Mouse (Mus musculus): ENCODE measurements around the gene Adh6a. TPM values are rescaled to one million over a fixed set of nuclear protein-coding genes. Genes with fewer than 3 reads are reported as not detected.

Adh6a gene
- 76.3 and 89.5 TPM in 2 replicates for polyA plus RNA-seq (2012; rRNA removed)

DNA sequence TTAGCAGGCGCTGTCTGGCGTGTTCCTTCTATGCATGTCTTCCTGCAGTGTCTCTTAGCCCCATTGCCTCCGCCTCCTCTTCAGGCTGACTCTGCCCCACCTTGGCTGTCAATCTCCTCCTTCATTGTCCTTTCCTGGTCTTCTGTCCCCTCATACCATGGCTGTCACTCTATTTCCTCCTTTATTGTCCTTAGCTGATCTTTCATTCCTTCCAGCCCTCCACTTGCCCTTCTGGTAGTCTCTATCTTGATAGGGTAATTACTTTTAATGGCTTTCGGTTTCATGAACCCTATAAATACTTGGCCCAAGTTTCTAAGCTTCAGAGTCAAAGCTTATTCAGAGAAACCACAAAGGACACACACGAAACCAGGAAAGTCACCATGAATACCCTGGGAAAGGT, at the start of gene Adh6a:
Adh6a (plus strand) TSS at position 322 of the 400 bp plus-strand sequence.
- H3K4me3 ChIP-seq (ENCODE audit: low read depth, low read length), result no peak within 1 kb of the TSS; the same call in 1 of the 2 replicates
- peaks cover 14% of the 10 kb centered on the region for H3K4me1 ChIP-seq (ENCODE audit: control insufficient read depth, insufficient read depth, insufficient read length, low read length)
- peaks cover 4% of the 10 kb centered on the region for H3K36me3 ChIP-seq (ENCODE audit: control insufficient read depth, insufficient read depth, low read length)
- no peaks in the 10 kb centered on the region for H3K27me3 ChIP-seq (ENCODE audit: control insufficient read depth, insufficient read depth, low read length)
- TF ChIP-seq POLR2A (IDR thresholded peaks at IDR 0.05; ENCODE audit: low read depth, low read length), result no peak
- TF ChIP-seq CTCF (IDR thresholded peaks at IDR 0.05; ENCODE audit: extremely low read depth, insufficient read length, insufficient replicate concordance, low read depth, low read length), result no peak
- peak within 1 kb of the TSS; percentile 90 for H3K27ac ChIP-seq (ENCODE audit: insufficient read depth, low read depth, low read length)
- WGBS, result 27% methylated on average over 5 of the region's 5 CpGs

DNA sequence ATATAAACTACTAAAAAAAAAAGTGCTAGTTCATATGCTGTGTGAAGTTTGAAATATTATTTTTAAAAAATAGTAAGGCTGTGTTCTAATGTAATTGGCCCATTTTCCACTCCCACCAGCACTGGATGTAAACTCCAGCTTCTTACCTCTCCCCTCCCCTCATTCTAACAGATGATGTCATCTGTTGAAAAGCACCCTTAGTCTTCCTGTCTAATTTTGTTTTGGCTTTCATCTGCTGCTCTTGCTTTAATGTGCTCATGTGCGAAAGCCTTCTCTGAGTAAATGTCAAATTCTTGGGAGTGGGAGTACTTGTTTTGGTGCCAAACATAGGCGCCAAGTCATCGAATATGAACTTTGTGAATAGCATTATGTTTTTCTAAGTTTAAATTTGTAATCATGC, 48.4 kb upstream of the Adh6a start:
- TF ChIP-seq CTCF (IDR thresholded peaks at IDR 0.05; ENCODE audit: extremely low read depth, insufficient read length, insufficient replicate concordance, low read depth, low read length) (no peak), POLR2A (IDR thresholded peaks at IDR 0.05; ENCODE audit: low read depth, low read length) (no peak)
- Histone ChIP-seq H3K36me3 (ENCODE audit: control insufficient read depth, insufficient read depth, low read length) (no peaks in the 10 kb centered on the region), H3K4me1 (ENCODE audit: control insufficient read depth, insufficient read depth, insufficient read length, low read length) (no peaks in the 10 kb centered on the region), H3K27ac (ENCODE audit: insufficient read depth, low read depth, low read length) (no peak overlapping the region), H3K4me3 (ENCODE audit: low read depth, low read length) (no peak overlapping the region), H3K27me3 (ENCODE audit: control insufficient read depth, insufficient read depth, low read length) (no peaks in the 10 kb centered on the region)
- WGBS, result 88% methylated on average over 3 of the region's 3 CpGs

DNA sequence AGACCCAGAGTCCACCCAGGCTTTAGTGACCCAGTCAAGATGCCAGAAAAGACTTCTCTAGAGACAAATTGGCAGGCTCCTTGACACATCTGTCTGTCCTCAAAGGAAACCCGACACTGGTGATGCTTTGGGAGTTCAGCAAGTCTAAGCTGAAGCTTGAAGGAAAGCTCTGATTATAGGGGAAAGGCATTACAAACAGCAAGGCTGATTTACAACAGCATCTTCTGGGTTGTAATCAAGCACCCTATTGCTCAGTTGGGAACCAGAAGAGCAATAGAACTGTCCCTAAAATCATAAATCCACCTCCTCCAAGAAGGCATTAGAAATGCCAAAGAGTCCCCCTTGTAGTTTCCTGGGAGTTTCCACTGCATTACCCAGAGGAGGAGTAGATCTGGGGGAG, 42.6 kb upstream of the Adh6a start:
- H3K36me3 ChIP-seq (ENCODE audit: control insufficient read depth, insufficient read depth, low read length), result no peaks in the 10 kb centered on the region
- no peak overlapping the region for H3K4me3 ChIP-seq (ENCODE audit: low read depth, low read length)
- no peaks in the 10 kb centered on the region for H3K27me3 ChIP-seq (ENCODE audit: control insufficient read depth, insufficient read depth, low read length)
- WGBS, result 54% methylated on average over 1 of the region's 1 CpGs
- H3K27ac ChIP-seq (ENCODE audit: insufficient read depth, low read depth, low read length), result no peak overlapping the region
- H3K4me1 ChIP-seq (ENCODE audit: control insufficient read depth, insufficient read depth, insufficient read length, low read length), result peaks cover 5% of the 10 kb centered on the region; the same call in 1 of the 2 replicates
- TF ChIP-seq POLR2A (IDR thresholded peaks at IDR 0.05; ENCODE audit: low read depth, low read length) (no peak), CTCF (IDR thresholded peaks at IDR 0.05; ENCODE audit: extremely low read depth, insufficient read length, insufficient replicate concordance, low read depth, low read length) (no peak)

DNA sequence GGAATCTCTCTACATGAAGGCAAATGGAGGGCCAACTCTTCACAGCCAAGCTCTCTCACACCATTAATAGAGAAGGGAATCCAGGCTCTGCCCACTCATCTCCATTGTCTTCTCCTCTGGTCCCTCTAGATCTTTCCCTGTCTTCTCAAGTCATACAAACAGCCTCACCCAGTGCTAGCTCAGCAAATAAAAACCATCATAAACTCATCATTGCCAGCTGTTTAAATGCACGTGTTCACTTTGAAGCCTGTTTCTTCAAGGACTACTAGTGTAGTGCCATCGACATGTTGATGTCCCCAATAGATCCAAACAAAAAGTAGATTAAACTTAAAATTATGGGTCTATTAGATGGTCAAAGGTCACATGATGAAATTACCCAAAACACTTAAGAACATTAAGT, 41.8 kb upstream of the Adh6a start:
- WGBS, result 32% methylated on average over 2 of the region's 2 CpGs

DNA sequence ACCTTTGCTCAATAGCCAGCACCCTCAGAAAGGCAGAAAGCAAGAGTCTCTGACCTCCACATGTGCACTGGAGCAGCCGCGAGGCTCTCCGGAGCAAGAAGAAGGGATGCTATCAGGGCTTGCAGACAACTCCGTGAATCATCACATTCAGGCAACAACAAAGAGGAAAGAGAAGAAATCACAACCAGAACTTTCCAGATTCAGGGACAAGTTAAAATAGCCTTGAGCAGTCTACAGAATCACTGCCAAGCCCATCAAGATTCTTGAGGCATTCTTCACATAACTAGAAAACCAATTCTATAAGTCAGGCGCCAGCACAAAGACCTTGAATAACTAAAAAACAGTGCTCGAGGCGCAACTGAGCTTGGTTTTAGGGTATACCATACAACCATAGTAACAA, 40.0 kb upstream of the Adh6a start:
- Histone ChIP-seq H3K27ac (ENCODE audit: insufficient read depth, low read depth, low read length) (no peak overlapping the region), H3K4me1 (ENCODE audit: control insufficient read depth, insufficient read depth, insufficient read length, low read length) (peaks cover 12% of the 10 kb centered on the region), H3K36me3 (ENCODE audit: control insufficient read depth, insufficient read depth, low read length) (no peaks in the 10 kb centered on the region), H3K27me3 (ENCODE audit: control insufficient read depth, insufficient read depth, low read length) (no peaks in the 10 kb centered on the region), H3K4me3 (ENCODE audit: low read depth, low read length) (no peak overlapping the region)
- TF ChIP-seq CTCF (IDR thresholded peaks at IDR 0.05; ENCODE audit: extremely low read depth, insufficient read length, insufficient replicate concordance, low read depth, low read length) (no peak), POLR2A (IDR thresholded peaks at IDR 0.05; ENCODE audit: low read depth, low read length) (no peak)
- WGBS, result 94% methylated on average over 7 of the region's 7 CpGs

More for the DNA sequence above, 41.8 kb upstream of the Adh6a start:
- no peaks in the 10 kb centered on the region for H3K27me3 ChIP-seq (ENCODE audit: control insufficient read depth, insufficient read depth, low read length)
- H3K4me1 ChIP-seq (ENCODE audit: control insufficient read depth, insufficient read depth, insufficient read length, low read length), result peaks cover 9% of the 10 kb centered on the region; the same call in 1 of the 2 replicates
- H3K36me3 ChIP-seq (ENCODE audit: control insufficient read depth, insufficient read depth, low read length), result no peaks in the 10 kb centered on the region
- no peak for TF ChIP-seq POLR2A (IDR thresholded peaks at IDR 0.05; ENCODE audit: low read depth, low read length)
- TF ChIP-seq CTCF (IDR thresholded peaks at IDR 0.05; ENCODE audit: extremely low read depth, insufficient read length, insufficient replicate concordance, low read depth, low read length), result no peak
- H3K4me3 ChIP-seq (ENCODE audit: low read depth, low read length), result no peak overlapping the region
- H3K27ac ChIP-seq (ENCODE audit: insufficient read depth, low read depth, low read length), result no peak overlapping the region

DNA sequence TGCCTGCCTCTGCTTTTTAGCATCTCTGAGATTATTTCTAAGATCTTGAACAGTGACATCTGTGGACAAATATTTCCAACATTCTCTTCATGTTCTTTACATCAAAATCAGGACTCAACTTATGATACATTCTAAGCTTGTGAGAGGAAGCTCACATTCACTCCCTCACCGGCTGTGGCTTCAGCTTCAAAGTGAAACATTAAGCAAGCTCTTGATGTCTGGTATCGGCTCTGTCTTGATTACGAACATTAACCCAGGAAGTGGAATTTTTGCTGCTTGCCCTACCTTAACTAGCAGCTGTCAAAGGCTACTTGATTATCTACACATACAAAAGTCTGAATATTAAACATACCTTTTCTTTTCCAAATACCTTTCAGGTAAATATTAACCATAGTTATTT, 38.0 kb upstream of the Adh6a start:
- 18% methylated on average over 3 of the region's 3 CpGs for WGBS
- Histone ChIP-seq H3K4me1 (ENCODE audit: control insufficient read depth, insufficient read depth, insufficient read length, low read length) (peaks cover 12% of the 10 kb centered on the region), H3K36me3 (ENCODE audit: control insufficient read depth, insufficient read depth, low read length) (peaks cover under 1% of the 10 kb centered on the region; the same call in 1 of the 2 replicates), H3K27ac (ENCODE audit: insufficient read depth, low read depth, low read length) (peak overlapping the region; percentile 27; the same call in 1 of the 2 replicates), H3K4me3 (ENCODE audit: low read depth, low read length) (no peak overlapping the region), H3K27me3 (ENCODE audit: control insufficient read depth, insufficient read depth, low read length) (no peaks in the 10 kb centered on the region)
- no peak for TF ChIP-seq CTCF (IDR thresholded peaks at IDR 0.05; ENCODE audit: extremely low read depth, insufficient read length, insufficient replicate concordance, low read depth, low read length)
- TF ChIP-seq POLR2A (IDR thresholded peaks at IDR 0.05; ENCODE audit: low read depth, low read length), result no peak

DNA sequence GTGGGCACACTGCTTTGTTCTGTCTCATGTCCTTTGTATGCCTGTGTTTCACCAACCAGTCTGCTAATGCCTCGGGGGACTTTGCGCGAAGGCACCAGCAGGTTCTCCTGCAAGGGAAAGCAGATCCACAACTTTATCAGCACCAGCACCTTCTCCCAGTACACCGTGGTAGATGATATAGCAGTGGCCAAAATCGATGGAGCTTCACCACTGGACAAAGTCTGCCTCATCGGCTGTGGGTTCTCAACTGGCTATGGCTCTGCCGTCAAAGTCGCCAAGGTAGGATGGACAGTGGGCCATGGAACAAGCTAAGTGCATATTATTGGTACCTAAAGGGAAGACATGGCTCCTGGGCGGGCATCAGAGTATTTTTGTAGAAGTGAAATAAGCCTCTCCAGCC, 30.5 kb upstream of the Adh6a start:
- 96% methylated on average over 9 of the region's 9 CpGs for WGBS
- Histone ChIP-seq H3K4me1 (ENCODE audit: control insufficient read depth, insufficient read depth, insufficient read length, low read length) (no peaks in the 10 kb centered on the region), H3K27ac (ENCODE audit: insufficient read depth, low read depth, low read length) (no peak overlapping the region), H3K4me3 (ENCODE audit: low read depth, low read length) (no peak overlapping the region), H3K27me3 (ENCODE audit: control insufficient read depth, insufficient read depth, low read length) (no peaks in the 10 kb centered on the region), H3K36me3 (ENCODE audit: control insufficient read depth, insufficient read depth, low read length) (peaks cover 42% of the 10 kb centered on the region)
- no peak for TF ChIP-seq POLR2A (IDR thresholded peaks at IDR 0.05; ENCODE audit: low read depth, low read length)
- no peak for TF ChIP-seq CTCF (IDR thresholded peaks at IDR 0.05; ENCODE audit: extremely low read depth, insufficient read length, insufficient replicate concordance, low read depth, low read length)

Data from small intestine, adult 2 months (tissue).